Mouse (Mus musculus) cerebellum, postnatal 4 days (tissue): Measurements from ENCODE around the gene Zc3h4.

Source experiments
- DNase-seq, 2 experiments: peaks; one replicate each; pipeline ENCODE4 v3.0.0; 2022; ENCODE audit warnings: low spot score in 2 of 2, mixed read lengths in 1 of 2

Gene Zc3h4

DNA sequence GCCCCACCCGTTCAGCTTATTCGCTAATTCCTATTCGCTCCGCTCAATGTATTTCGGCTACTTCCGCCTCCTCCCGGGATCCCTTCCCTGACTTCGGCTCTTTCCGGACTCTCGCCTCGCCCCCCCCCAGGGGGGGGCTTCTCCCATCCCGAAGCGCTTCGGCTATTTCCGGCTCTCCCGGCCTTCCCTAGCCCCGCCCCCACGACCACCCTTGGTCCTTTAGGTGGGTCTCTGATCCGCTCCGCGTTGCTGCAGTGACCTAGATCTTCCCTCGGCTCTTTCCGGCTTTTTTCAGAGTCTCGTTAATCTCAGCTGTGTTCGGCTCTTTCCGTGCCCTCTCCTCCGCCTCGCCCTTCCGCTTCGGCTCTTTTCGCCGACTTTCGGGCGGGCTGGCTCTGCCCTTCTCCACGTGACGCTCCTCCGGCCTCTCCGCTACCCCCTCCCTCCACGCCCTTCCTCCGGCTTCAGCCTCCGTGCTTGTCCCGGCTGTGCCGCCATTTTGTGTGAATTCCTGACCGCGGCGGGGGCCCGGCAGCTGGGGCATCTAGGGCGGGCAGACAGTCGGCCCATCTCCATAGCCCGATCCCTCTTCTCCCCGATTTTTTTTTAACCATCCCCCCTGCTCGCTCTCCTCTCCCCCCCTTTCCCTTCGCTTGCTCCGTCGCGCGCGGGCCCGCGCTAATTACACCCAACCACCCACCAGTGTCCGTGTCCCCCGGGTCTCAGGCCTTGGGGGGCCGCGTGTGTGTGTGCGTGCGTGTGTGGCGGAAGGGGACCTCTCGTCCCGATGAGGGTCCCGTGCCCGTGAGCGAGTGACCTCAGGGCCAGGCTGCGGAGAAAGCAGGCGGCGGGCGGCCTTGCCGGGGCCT is 656 bp upstream of the Zc3h4 start:
- peak; percentile 99 to 100 for DNase-seq

GRCm38 (mm10) chr7:16401991-16402431 is 1.3 kb downstream of the Zc3h4 start:
- peak in 1 of 2 experiments; percentile 28 for DNase-seq

- peak in 1 of 2 experiments; percentile 12 for DNase-seq
These were observed 1.7 kb downstream of the Zc3h4 start for GRCm38 (mm10) chr7:16402449-16402848.

DNA sequence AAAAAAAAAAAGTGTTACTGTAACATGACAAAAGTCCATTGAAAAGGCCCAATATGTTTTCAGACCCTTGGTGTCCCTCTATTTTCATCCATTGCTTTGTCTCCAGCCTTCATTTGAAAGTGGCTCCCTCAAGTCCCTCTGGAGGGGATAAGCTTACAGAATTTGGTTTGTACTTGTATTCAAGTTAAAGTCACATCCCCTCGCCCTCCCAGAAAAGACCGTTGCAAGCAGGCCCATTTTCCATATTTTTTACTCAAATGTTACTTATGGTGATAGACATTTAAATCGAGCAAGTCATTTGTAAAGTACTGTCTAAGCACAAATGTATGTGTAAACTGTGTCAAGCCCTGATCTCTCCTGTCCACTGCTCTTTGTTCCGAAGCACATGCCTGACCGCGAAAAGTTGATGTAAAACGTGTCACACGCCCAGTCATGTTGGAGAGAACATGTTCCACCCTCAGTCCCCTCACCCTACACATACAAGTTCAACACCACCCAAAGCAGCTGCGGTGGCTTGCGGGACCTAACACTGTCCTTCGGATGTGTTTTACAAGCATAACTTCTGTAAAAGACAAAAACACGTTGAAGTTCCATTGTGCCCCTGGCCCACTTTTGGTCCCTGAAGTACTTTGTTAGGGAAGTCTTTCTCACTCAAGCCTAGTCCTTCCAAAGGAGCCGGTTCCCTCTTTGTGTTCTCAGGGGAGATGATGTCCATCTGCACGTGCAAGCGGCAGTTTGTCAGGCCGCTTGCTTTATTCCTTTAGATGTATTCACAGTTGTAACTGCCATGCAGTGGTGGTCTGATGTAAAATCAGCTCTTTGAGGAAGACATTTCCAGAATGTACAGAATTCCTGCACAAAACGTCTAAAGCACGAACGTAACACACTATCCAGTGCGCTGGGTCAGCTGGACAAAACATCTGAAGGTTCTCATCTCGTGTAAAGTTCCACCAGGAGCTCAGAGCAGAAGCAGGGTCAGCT is 2.5 kb downstream of the Zc3h4 start:
- DNase-seq = peak in 1 of 2 experiments; percentile 9

DNA sequence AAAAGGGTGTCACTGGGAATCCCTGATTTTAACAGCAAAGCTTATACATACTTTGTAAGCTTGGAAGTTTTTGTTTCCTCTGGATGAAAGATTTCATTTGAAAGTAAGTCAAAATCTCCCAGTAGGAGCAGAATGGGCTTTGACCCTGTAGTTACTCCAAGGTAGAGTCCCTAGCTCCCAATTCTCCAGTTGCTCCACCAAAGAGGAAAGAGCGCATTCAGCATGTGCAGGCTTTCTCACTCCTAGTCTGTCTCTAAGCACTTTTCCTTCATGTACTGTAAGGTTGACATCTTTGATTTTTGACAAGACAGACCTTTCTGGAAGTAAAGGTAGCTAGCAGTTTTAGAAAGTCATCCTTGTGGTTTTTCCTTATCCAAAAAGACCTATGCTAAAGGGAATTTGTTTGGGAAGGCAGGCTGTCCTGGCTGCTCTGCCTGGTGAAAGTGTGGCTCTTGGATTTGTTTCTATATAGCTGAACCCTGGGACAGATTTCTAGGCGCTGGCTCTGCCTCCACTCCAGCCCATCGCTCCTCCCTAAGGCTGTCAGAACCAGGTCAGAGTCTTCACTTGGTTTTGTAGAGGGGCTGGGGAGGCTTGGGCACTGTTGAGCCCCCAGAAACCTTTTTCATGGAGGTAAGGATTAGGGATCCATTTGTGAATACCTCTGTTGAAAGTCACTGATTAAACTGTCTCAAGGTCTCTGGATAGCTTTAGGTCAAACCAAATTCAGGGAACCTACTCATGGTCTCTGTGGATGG is 3.8 kb downstream of the Zc3h4 start:
- DNase-seq = no peak

- DNase-seq = no peak
These were observed 4.4 kb downstream of the Zc3h4 start for GRCm38 (mm10) chr7:16405073-16405455.

- peak in 1 of 2 experiments; percentile 8 for DNase-seq
These were observed 5.0 kb downstream of the Zc3h4 start for GRCm38 (mm10) chr7:16405516-16406351.

DNA sequence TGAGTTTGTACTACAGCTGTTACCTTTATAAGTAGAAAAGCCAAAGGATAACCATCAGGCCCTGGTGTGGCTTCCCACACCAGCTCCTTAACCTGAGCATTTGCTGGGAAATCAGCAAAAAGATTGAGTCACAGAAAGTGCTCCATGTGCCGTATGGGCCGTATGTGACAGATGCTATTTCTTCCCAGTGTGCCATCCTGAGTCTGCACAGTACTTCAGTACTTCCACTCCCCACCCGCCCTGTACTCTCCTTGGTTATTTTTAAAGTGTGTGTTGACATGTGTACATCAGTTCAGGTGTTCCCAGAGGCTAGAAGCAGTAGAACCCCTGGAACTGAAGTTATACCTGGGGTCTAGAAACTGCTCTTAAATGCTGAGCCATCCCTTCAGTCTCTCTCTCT is 6.3 kb downstream of the Zc3h4 start:
- no peak for DNase-seq

DNA sequence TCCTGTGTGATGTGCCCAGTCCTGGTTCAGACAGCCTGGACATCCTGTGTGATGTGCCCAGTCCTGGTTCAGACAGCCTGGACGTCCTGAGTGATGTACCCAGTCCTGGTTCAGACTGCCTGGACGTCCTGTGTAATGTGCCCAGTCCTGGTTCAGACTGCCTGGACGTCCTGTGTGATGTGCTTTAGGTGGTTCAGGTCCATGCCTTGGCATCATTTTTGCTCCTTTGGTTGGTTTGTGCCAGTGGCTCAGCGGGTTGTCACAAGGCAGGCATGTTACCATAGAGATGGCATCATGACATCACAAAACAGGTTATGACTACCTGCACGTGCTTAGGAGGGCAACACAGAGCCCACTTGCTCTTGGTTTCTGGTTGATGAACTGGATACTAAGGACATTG is 10.4 kb downstream of the Zc3h4 start:
- DNase-seq = no peak

DNA sequence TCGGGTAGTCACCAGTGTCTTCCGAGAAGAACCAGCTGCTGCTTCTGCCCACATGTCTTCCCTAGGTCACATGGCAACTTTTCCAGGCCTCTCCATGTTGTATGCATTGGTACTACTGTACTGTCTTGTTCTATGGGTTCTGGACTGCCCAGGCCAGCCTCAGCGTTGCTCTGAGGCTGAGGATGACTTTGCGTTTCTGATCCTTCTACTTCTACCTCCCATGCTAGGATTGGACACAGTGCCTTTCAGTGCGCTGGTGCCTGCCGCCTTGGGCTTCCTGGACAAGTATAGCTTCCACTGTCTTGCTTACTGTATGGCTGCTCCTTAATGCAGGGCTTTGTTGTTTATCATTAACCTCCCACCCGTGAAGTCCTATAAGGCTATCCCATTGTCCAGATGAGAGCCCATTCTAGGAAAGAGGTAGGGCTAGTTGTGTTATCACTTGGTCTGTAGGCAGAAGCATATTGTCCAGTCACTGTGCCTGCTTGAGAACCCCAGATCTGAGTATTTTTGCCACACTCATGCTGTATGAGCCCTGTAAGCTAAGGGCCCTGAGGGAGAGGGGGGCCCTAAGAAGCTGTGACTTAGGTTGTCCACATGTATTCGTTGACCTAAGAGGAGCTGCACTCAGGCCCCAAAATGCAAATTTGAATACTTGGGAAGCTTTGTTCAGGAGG is 11.6 kb downstream of the Zc3h4 start:
- no peak for DNase-seq

GRCm38 (mm10) chr7:16412930-16413329 is 12.2 kb downstream of the Zc3h4 start:
- no peak for DNase-seq

DNA sequence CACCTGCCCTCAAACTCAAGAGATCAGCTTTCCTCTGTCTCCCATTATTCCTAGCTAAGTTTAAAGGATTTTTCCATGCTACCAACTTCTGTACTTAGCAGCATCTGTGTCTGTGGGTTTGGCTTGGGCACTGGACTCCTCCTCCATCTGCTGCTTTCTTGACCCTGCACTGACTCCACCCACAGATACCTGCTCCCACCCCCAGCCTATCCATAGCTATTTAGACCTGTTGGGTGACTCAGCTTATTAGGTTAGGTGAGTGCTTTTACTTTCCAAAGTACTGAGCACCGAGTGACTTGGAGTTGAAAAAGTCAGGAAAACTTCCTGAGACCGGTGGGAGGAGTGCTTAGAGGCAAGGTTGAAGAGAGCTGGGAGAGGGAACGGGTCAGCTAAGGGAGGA is 14.7 kb downstream of the Zc3h4 start:
- no peak for DNase-seq

DNA sequence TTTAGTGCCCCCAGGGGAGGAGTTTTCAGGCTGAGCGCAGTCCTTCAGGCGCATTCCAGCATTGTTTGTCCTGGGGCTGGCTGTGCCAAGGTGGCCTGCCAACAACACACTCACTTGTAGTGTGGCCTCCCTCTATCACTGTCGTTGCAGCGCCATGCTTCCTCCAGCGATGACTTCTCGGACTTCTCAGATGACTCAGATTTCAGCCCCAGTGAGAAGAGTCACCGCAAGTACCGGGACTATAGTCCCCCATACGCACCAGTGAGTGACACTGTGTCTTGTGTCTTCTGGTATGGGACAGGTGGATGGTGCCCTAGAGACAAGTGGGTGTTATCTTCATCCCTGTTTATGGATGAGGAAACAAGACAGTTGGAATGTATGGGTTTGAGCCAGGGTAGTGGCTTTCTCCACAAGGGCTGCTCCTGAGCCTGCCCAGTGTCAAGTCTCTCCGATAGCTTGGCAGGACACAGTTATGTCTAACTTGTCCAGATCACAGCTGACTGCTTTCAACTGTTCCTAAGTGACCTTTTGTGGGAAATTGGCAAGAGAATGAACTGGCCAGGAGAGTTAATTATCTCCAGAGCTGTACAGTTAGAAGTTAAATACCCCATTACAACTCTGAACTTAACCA is 16.5 kb downstream of the Zc3h4 start:
- no peak for DNase-seq

- no peak for DNase-seq
These were observed 18.0 kb downstream of the Zc3h4 start for GRCm38 (mm10) chr7:16418713-16419112.

DNA sequence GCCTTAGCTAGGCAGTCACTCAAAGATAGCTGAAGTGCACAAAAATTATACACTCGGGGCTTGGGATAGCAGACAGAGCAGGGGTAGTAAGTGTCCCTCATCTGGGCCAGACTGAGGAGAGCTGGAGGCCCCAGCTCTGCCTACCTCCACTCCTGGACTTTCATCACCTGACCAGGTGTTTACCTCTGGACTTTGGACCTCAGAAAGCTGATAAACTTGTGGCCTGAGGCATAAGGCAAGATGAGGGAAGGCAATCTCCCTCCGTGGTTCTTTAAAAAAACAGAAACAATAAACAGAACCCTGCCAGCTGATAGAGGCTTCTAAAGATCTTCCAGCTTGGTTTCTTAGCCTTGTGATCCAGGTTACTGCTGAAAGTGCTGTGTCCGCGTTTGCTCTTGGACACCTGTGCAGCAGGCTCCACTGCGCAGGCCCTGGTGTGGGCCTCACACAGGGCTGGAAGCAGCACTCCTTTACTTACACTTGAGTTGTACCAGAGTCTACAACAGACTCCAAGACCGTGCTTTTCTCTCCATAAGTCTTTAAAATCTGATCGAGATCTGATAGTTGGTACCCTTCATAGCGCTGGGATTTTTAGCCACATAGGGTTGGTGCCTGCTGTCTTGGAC is 19.9 kb downstream of the Zc3h4 start:
- no peak for DNase-seq

GRCm38 (mm10) chr7:16422222-16422856 is 21.6 kb downstream of the Zc3h4 start:
- DNase-seq = no peak

- DNase-seq = no peak
These were observed 23.0 kb downstream of the Zc3h4 start for GRCm38 (mm10) chr7:16423731-16424130.

- no peak for DNase-seq
These were observed 25.0 kb downstream of the Zc3h4 start for GRCm38 (mm10) chr7:16425721-16426120.
